Mouse (Mus musculus): ENCODE results near the gene Emilin1. TPM values are rescaled to one million over a fixed set of nuclear protein-coding genes. Genes with fewer than 3 reads are reported as not detected.

The Emilin1 gene
- polyA plus RNA-seq, 1 experiment = 1.7 TPM

- no peak for TF ChIP-seq GATA1 (IDR thresholded peaks at IDR 0.05; ENCODE audit: low read length)
Observed at GRCm38 (mm10) chr5:30888337-30889087, 24.7 kb upstream of the Emilin1 start, which contains the start of gene Agbl5. Gene Agbl5, plus strand, starts transcription at chr5:30888694.

GRCm38 (mm10) chr5:30889088-30889754, 24.0 kb upstream of the Emilin1 start:
- no peak for TF ChIP-seq GATA1 (IDR thresholded peaks at IDR 0.05; ENCODE audit: low read length)

GRCm38 (mm10) chr5:30890375-30890774, 22.8 kb upstream of the Emilin1 start:
- no peak for TF ChIP-seq GATA1 (IDR thresholded peaks at IDR 0.05; ENCODE audit: low read length)

- no peak for TF ChIP-seq GATA1 (IDR thresholded peaks at IDR 0.05; ENCODE audit: low read length)
Observed at GRCm38 (mm10) chr5:30901860-30902259, 11.3 kb upstream of the Emilin1 start.

- TF ChIP-seq GATA1 (IDR thresholded peaks at IDR 0.05; ENCODE audit: low read length) = no peak
Observed at GRCm38 (mm10) chr5:30907413-30908059, 5.7 kb upstream of the Emilin1 start, which contains the start of gene Ost4. Gene Ost4, minus strand, starts transcription at chr5:30907788.

GRCm38 (mm10) chr5:30908426-30909299, 4.5 kb upstream of the Emilin1 start:
- no peak for TF ChIP-seq GATA1 (IDR thresholded peaks at IDR 0.05; ENCODE audit: low read length)

- TF ChIP-seq GATA1 (IDR thresholded peaks at IDR 0.05; ENCODE audit: low read length) = no peak
Observed at GRCm38 (mm10) chr5:30909300-30909659, 3.9 kb upstream of the Emilin1 start.

- no peak for TF ChIP-seq GATA1 (IDR thresholded peaks at IDR 0.05; ENCODE audit: low read length)
Observed at GRCm38 (mm10) chr5:30909863-30910262, 3.3 kb upstream of the Emilin1 start.

GRCm38 (mm10) chr5:30910481-30910880, 2.7 kb upstream of the Emilin1 start:
- TF ChIP-seq GATA1 (IDR thresholded peaks at IDR 0.05; ENCODE audit: low read length) = no peak

GRCm38 (mm10) chr5:30912156-30912555, 1.0 kb upstream of the Emilin1 start:
- TF ChIP-seq GATA1 (IDR thresholded peaks at IDR 0.05; ENCODE audit: low read length) = no peak

- no peak for TF ChIP-seq GATA1 (IDR thresholded peaks at IDR 0.05; ENCODE audit: low read length)
Observed at GRCm38 (mm10) chr5:30914101-30914635, 966 bp downstream of the Emilin1 start.

- TF ChIP-seq GATA1 (IDR thresholded peaks at IDR 0.05; ENCODE audit: low read length) = no peak
Observed at GRCm38 (mm10) chr5:30914849-30915248, 1.6 kb downstream of the Emilin1 start.

GRCm38 (mm10) chr5:30915456-30915855, 2.3 kb downstream of the Emilin1 start:
- no peak for TF ChIP-seq GATA1 (IDR thresholded peaks at IDR 0.05; ENCODE audit: low read length)

- no peak for TF ChIP-seq GATA1 (IDR thresholded peaks at IDR 0.05; ENCODE audit: low read length)
Observed at GRCm38 (mm10) chr5:30915974-30916433, 2.8 kb downstream of the Emilin1 start.

GRCm38 (mm10) chr5:30916841-30917240, 3.6 kb downstream of the Emilin1 start:
- TF ChIP-seq GATA1 (IDR thresholded peaks at IDR 0.05; ENCODE audit: low read length) = no peak

Data from G1E-ER4 (cell line).